In genomic region chr5:24821403-24821841, GRCm38 (mm10) we compare ENCODE assay signal across 14 mouse cellular contexts. TPM values are rescaled to one million over a fixed set of nuclear protein-coding genes. Genes with fewer than 3 reads are reported as not detected.
A peak's percentile ranks its signal among the peaks of the same experiment; 100 is the strongest.
DNase-seq lines count a peak whose midpoint lies in the region; ATAC-seq and TF ChIP-seq lines count a peak whose summit lies in the region.
"Had no signal": no experiment of that assay in that cellular context is flagged by ENCODE, and none has a peak within 500 bp of the region (broad histone marks: within the 10 kb centered on the region; RNA-seq: fewer than 3 reads in every experiment).

No protein-coding gene starts in this region.

- H3K4me3 ChIP-seq in heart, embryonic 10.5 days = no peak overlapping the region
- no peak overlapping the region for H3K4me3 ChIP-seq in midbrain, postnatal 0 days (ENCODE audit: low read depth, low read length)
- no peak overlapping the region for H3K4me3 ChIP-seq in midbrain, embryonic 15.5 days
- H3K4me3 ChIP-seq in embryonic fibroblast, embryonic 13.5 days (ENCODE audit: insufficient read depth, low read length) = no peak overlapping the region
- no peak overlapping the region for H3K4me3 ChIP-seq in stomach, postnatal 0 days (ENCODE audit: low read depth, low read length)
- no peak overlapping the region for H3K4me3 ChIP-seq in thymus, adult 2 months (ENCODE audit: control insufficient read depth, insufficient read depth, low read length)
- H3K4me3 ChIP-seq: erythroblast, embryonic 14.5 days; hindbrain, embryonic 10.5 days; layer of hippocampus, adult 2 months had no signal

- peaks cover 40% of the 10 kb centered on the region for H3K4me1 ChIP-seq in heart, embryonic 10.5 days
- 0 out of 2 replicates have a peak, but pooled peaks cover 4% of the 10 kb centered on the region for H3K4me1 ChIP-seq in midbrain, postnatal 0 days (ENCODE audit: insufficient read depth, low read length)
- peaks cover 23% of the 10 kb centered on the region for H3K4me1 ChIP-seq in midbrain, embryonic 15.5 days
- peaks cover 26% of the 10 kb centered on the region for H3K4me1 ChIP-seq in embryonic fibroblast, embryonic 13.5 days (ENCODE audit: control insufficient read depth, insufficient read depth, low read length)
- H3K4me1 ChIP-seq in stomach, postnatal 0 days (replicated peaks; ENCODE audit: control insufficient read depth, insufficient read depth) = 0 out of 2 replicates have a peak, but pooled peaks cover 2% of the 10 kb centered on the region
- peaks cover 9% of the 10 kb centered on the region for H3K4me1 ChIP-seq in thymus, adult 2 months (replicated peaks; ENCODE audit: control insufficient read depth, insufficient read depth, low read length)

- H3K27ac ChIP-seq in heart, embryonic 10.5 days = peak overlapping the region; percentile 56; the same call in 1 of the 2 replicates
- peak overlapping the region; percentile 26 for H3K27ac ChIP-seq in midbrain, postnatal 0 days (ENCODE audit: low read depth, low read length)
- H3K27ac ChIP-seq in midbrain, embryonic 15.5 days = no peak overlapping the region
- H3K27ac ChIP-seq in embryonic fibroblast, embryonic 13.5 days (ENCODE audit: insufficient read depth, low read length) = peak overlapping the region; percentile 64
- peak overlapping the region; percentile 73 for H3K27ac ChIP-seq in stomach, postnatal 0 days (replicated peaks)
- H3K27ac ChIP-seq in thymus, adult 2 months (ENCODE audit: control insufficient read depth, insufficient read depth, low read length) = no peak overlapping the region
- H3K27ac ChIP-seq: hindbrain, embryonic 10.5 days; layer of hippocampus, adult 2 months; liver, embryonic 14.5 days had no signal

- no peak for TF ChIP-seq EP300 in stomach, postnatal 0 days (optimal IDR thresholded peaks at IDR 0.05)

- TF ChIP-seq POLR2A in embryonic fibroblast, embryonic 13.5 days (IDR thresholded peaks at IDR 0.05; ENCODE audit: low read depth, low read length) = no peak; the same call in 1 of the 2 replicates
- TF ChIP-seq POLR2A in thymus, adult 2 months (IDR thresholded peaks at IDR 0.05; ENCODE audit: control insufficient read depth, extremely low read depth, insufficient read depth, low read length, poor library complexity) = no peak

- H3K27me3 ChIP-seq in heart, embryonic 10.5 days (ENCODE audit: insufficient read depth, poor library complexity, severe bottlenecking) = no peaks in the 10 kb centered on the region
- H3K27me3 ChIP-seq in midbrain, postnatal 0 days (ENCODE audit: insufficient read depth, low read length) = no peaks in the 10 kb centered on the region
- H3K27me3 ChIP-seq in midbrain, embryonic 15.5 days (replicated peaks) = no peaks in the 10 kb centered on the region
- H3K27me3 ChIP-seq in stomach, postnatal 0 days (ENCODE audit: control insufficient read depth, insufficient read depth, low read length) = no peaks in the 10 kb centered on the region
- no peaks in the 10 kb centered on the region for H3K27me3 ChIP-seq in thymus, adult 2 months (ENCODE audit: control insufficient read depth, insufficient read depth, low read length)

- TF ChIP-seq CTCF in midbrain, postnatal 0 days (IDR thresholded peaks at IDR 0.05) = no peak
- TF ChIP-seq CTCF in embryonic fibroblast, embryonic 13.5 days (IDR thresholded peaks at IDR 0.05; ENCODE audit: borderline replicate concordance, insufficient read depth, low read length) = no peak
- no peak for TF ChIP-seq CTCF in stomach, postnatal 0 days (IDR thresholded peaks at IDR 0.05; ENCODE audit: low read depth)
- no peak for TF ChIP-seq CTCF in thymus, adult 2 months (IDR thresholded peaks at IDR 0.05; ENCODE audit: borderline replicate concordance, control insufficient read depth, extremely low read depth, insufficient read depth, low read length, poor library complexity)

- no peak overlapping the region for H3K9ac ChIP-seq in midbrain, postnatal 0 days (replicated peaks; ENCODE audit: low read length, poor library complexity, severe bottlenecking)
- no peak overlapping the region for H3K9ac ChIP-seq in midbrain, embryonic 15.5 days
- no peak overlapping the region for H3K9ac ChIP-seq in stomach, postnatal 0 days (ENCODE audit: low read length)
- H3K9ac ChIP-seq: liver, embryonic 14.5 days had no signal

- 55% methylated on average over 3 of the region's 3 CpGs for WGBS in heart, embryonic 10.5 days
- 81% methylated on average over 3 of the region's 3 CpGs for WGBS in midbrain, postnatal 0 days
- WGBS in midbrain, embryonic 15.5 days = 86% methylated on average over 3 of the region's 3 CpGs
- WGBS in stomach, postnatal 0 days = 46% methylated on average over 3 of the region's 3 CpGs
- 88% methylated on average over 3 of the region's 3 CpGs for WGBS in thymus, adult 2 months

- peaks cover 21% of the 10 kb centered on the region for H3K36me3 ChIP-seq in heart, embryonic 10.5 days
- H3K36me3 ChIP-seq in midbrain, postnatal 0 days (ENCODE audit: insufficient read depth, low read length) = peaks cover 6% of the 10 kb centered on the region; the same call in 1 of the 2 replicates
- 0 out of 2 replicates have a peak, but pooled peaks cover 10% of the 10 kb centered on the region for H3K36me3 ChIP-seq in midbrain, embryonic 15.5 days (replicated peaks)
- peaks cover 8% of the 10 kb centered on the region; the same call in 1 of the 2 replicates for H3K36me3 ChIP-seq in stomach, postnatal 0 days (ENCODE audit: control insufficient read depth, insufficient read depth, low read length)
- H3K36me3 ChIP-seq in thymus, adult 2 months (ENCODE audit: control insufficient read depth, insufficient read depth, low read length) = peaks cover 11% of the 10 kb centered on the region

- no peak for ATAC-seq in midbrain, postnatal 0 days (ENCODE audit: low FRiP score)
- ATAC-seq in midbrain, embryonic 15.5 days (replicated peaks) = no peak
- ATAC-seq in stomach, postnatal 0 days (ENCODE audit: low FRiP score, low TSS enrichment) = peak; percentile 91

- H3K4me2 ChIP-seq in midbrain, postnatal 0 days (ENCODE audit: low read depth, low read length, poor library complexity, severe bottlenecking) = no peak overlapping the region
- H3K4me2 ChIP-seq in midbrain, embryonic 15.5 days = no peak overlapping the region
- no peak overlapping the region for H3K4me2 ChIP-seq in stomach, postnatal 0 days (replicated peaks; ENCODE audit: low read depth)

- no peak for DNase-seq in heart, embryonic 10.5 days (ENCODE audit: low spot score)
- DNase-seq in heart, adult 8-10 months (ENCODE audit: low spot score) = no peak
- DNase-seq in midbrain, postnatal 0 days (ENCODE audit: low spot score) = no peak
- DNase-seq in stomach, postnatal 0 days (ENCODE audit: low spot score) = peak; percentile 57
- no peak for DNase-seq in ovary, postnatal 14 days (ENCODE audit: low spot score)
- DNase-seq in thymus, adult 2 months = no peak
- DNase-seq: right cerebral cortex, postnatal 25 days; thymus, postnatal 36 days had no signal

- no peaks in the 10 kb centered on the region for H3K9me3 ChIP-seq in heart, embryonic 10.5 days
- no peaks in the 10 kb centered on the region for H3K9me3 ChIP-seq in midbrain, postnatal 0 days (ENCODE audit: low read length)
- no peaks in the 10 kb centered on the region for H3K9me3 ChIP-seq in midbrain, embryonic 15.5 days
- no peaks in the 10 kb centered on the region for H3K9me3 ChIP-seq in stomach, postnatal 0 days (ENCODE audit: control insufficient read depth, low read length)
- H3K9me3 ChIP-seq: hindbrain, embryonic 10.5 days had no signal

RNA-seq across cellular contexts. Expression of gene Rheb, which starts 21.0 kb away (rescaled TPM):
- 219 and 225 TPM in 2 replicates for polyA plus RNA-seq in heart, embryonic 10.5 days (2016; fragmentation: Nextera tagmentation; extraction: Ambion mirVana)
- 10 to 100 TPM; 76.2 to 78.6 (median 77.5) TPM for total RNA-seq in heart, adult 8-10 months (2022)
- total RNA-seq in midbrain, postnatal 0 days (2014; rRNA removed) = 96.0 and 102 TPM in 2 replicates
- polyA plus RNA-seq in midbrain, postnatal 0 days (2015; fragmentation: Nextera tagmentation; extraction: Ambion mirVana) = 287 and 291 TPM in 2 replicates
- 209 and 228 TPM in 2 replicates for polyA plus RNA-seq in midbrain, embryonic 15.5 days (2015; fragmentation: Nextera tagmentation; extraction: Ambion mirVana)
- polyA plus RNA-seq in embryonic fibroblast, embryonic 13.5 days (2011; ENCODE audit: insufficient read length, low read depth, missing spikeins) = 147 and 150 TPM in 2 replicates
- 209 and 218 TPM in 2 replicates for polyA plus RNA-seq in stomach, postnatal 0 days (2015; fragmentation: Nextera tagmentation; extraction: Ambion mirVana)
- 23.1 and 26.2 TPM in 2 replicates for polyA plus RNA-seq in thymus, adult 2 months (2012; rRNA removed)

Comparison
In these comparisons a context has a peak if more than half of its experiments do, and no peak if none do; other contexts are left out.
1. H3K27ac ChIP-seq: peak in heart, embryonic 10.5 days (single experiment), midbrain, postnatal 0 days (single experiment), embryonic fibroblast, embryonic 13.5 days (single experiment) and stomach, postnatal 0 days (single experiment); none in midbrain, embryonic 15.5 days (single experiment) and thymus, adult 2 months (single experiment).